Mouse (Mus musculus): ENCODE measurements around the gene Afap1.

Afap1 gene

DNA sequence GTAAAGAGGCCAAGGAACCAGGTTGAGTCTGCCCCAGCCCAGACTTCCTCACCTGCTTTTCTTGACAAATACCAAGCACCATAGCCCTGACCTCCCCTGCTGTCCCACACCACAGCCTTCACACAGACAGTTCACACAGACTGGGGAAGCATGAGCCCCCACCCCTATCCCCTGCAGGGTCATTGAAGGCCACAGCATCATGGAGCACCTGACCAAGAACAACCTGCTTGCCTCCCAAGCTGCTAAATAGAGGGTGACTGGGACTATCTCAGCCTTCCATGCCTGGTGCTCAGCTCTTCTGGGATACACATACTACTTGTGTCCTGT lies 148.1 kb downstream of the Afap1 start:
- no peak for DNase-seq (ENCODE audit: low spot score)

DNA sequence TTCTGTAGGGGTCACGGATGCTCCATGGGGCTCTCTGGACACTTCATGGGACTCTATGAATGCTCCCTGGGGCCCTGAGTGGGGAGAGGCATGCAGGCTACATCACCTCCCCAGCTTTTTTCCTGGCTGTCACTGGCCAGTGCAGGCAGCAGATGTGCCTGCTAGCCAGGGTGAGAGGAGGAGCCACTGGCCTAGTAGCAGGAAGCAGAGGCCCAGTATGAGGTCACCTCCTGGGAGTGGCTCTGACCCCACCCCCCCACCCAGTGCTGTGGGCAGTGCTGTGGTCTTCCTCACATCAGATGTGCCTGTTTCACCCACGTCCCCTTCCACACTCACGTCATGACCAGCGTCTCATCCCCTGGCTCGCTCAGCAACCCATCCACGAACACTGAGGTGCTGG lies 148.6 kb downstream of the Afap1 start:
- no peak for DNase-seq (ENCODE audit: low spot score)

DNA sequence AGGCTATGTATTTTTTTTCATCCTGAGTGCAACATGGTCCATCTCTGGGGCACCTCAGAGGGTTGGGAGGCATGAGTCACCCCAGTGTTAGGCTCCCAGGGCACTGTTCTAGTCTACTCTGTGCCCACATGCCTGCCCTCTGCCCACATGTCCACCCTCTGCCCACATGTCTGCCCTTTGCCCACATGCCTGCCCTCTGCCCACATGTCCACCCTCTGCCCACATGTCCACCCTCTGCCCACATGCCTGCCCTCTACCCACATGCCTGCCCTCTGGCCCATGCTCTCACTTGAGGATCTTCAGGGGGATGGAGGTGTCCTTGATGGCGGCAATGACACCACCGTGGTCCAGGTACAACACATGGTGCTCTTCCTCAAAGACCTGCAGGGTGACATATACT lies 150.0 kb downstream of the Afap1 start:
- DNase-seq (ENCODE audit: low spot score): no peak

Measured in embryo, embryonic 10 days (tissue).